Mouse (Mus musculus): Measurements from ENCODE around the gene Poln. TPM values are rescaled to one million over a fixed set of nuclear protein-coding genes. Genes with fewer than 3 reads are reported as not detected.
A peak's percentile ranks its signal among the peaks of the same experiment; 100 is the strongest.

Poln gene
- total RNA-seq, 2 experiments from 2014 or later, result 0.69 to 1.0 TPM

GRCm38 (mm10) chr5:34189521-34189920 lies 20.3 kb upstream of the Poln start:
- no peak for DNase-seq (ENCODE audit: extremely low spot score in 1 of 2, low spot score in 2 of 2)
- intact Hi-C loops (cut with DNase I), result no loop called here

GRCm38 (mm10) chr5:34188856-34189255 lies 19.6 kb upstream of the Poln start:
- intact Hi-C loops (cut with DNase I), result no loop called here
- no peak for DNase-seq (ENCODE audit: extremely low spot score in 1 of 2, low spot score in 2 of 2)

GRCm38 (mm10) chr5:34187601-34188316 lies 18.5 kb upstream of the Poln start, which contains the start of gene Mxd4:
TSS of gene Mxd4 (minus strand) at chr5:34187720.
- intact Hi-C loops (cut with DNase I), result no loop called here
- peak; percentile 99 to 100 for DNase-seq (ENCODE audit: extremely low spot score in 1 of 2, low spot score in 2 of 2)

- intact Hi-C loops (cut with DNase I), result no loop called here
- peak in 1 of 2 experiments; percentile 81 for DNase-seq (ENCODE audit: extremely low spot score in 1 of 2, low spot score in 2 of 2)
Measured at GRCm38 (mm10) chr5:34186961-34187391, 17.7 kb upstream of the Poln start.

- no peak for DNase-seq (ENCODE audit: extremely low spot score in 1 of 2, low spot score in 2 of 2)
- intact Hi-C loops (cut with DNase I), result no loop called here
Measured at GRCm38 (mm10) chr5:34186391-34186790, 17.1 kb upstream of the Poln start.

- intact Hi-C loops (cut with DNase I), result no loop called here
- DNase-seq (ENCODE audit: extremely low spot score in 1 of 2, low spot score in 2 of 2), result no peak
Measured at GRCm38 (mm10) chr5:34185791-34186190, 16.5 kb upstream of the Poln start.

- intact Hi-C loops (cut with DNase I), result no loop called here
- DNase-seq (ENCODE audit: extremely low spot score in 1 of 2, low spot score in 2 of 2), result no peak
Measured at GRCm38 (mm10) chr5:34185051-34185580, 15.9 kb upstream of the Poln start.

- no peak for DNase-seq (ENCODE audit: extremely low spot score in 1 of 2, low spot score in 2 of 2)
- intact Hi-C loops (cut with DNase I), result no loop called here
Measured at GRCm38 (mm10) chr5:34183976-34184375, 14.7 kb upstream of the Poln start.

GRCm38 (mm10) chr5:34183156-34183880 lies 14.1 kb upstream of the Poln start:
- intact Hi-C loops (cut with DNase I), result no loop called here
- peak in 1 of 2 experiments; percentile 72 for DNase-seq (ENCODE audit: extremely low spot score in 1 of 2, low spot score in 2 of 2)

- intact Hi-C loops (cut with DNase I), result no loop called here
- no peak for DNase-seq (ENCODE audit: extremely low spot score in 1 of 2, low spot score in 2 of 2)
Measured at GRCm38 (mm10) chr5:34182486-34182885, 13.2 kb upstream of the Poln start.

- intact Hi-C loops (cut with DNase I), result no loop called here
- DNase-seq (ENCODE audit: extremely low spot score in 1 of 2, low spot score in 2 of 2), result no peak
Measured at GRCm38 (mm10) chr5:34177821-34178220, 8.6 kb upstream of the Poln start.

- intact Hi-C loops (cut with DNase I), result no loop called here
- DNase-seq (ENCODE audit: extremely low spot score in 1 of 2, low spot score in 2 of 2), result no peak
Measured at GRCm38 (mm10) chr5:34177091-34177490, 7.8 kb upstream of the Poln start.

GRCm38 (mm10) chr5:34176691-34177090 lies 7.4 kb upstream of the Poln start:
- no peak for DNase-seq (ENCODE audit: extremely low spot score in 1 of 2, low spot score in 2 of 2)
- intact Hi-C loops (cut with DNase I), result no loop called here

GRCm38 (mm10) chr5:34175403-34175694 lies 6.1 kb upstream of the Poln start:
- DNase-seq (ENCODE audit: extremely low spot score in 1 of 2, low spot score in 2 of 2), result no peak

GRCm38 (mm10) chr5:34174550-34175402 lies 5.5 kb upstream of the Poln start:
- intact Hi-C loops (cut with DNase I), result no loop called here
- DNase-seq (ENCODE audit: extremely low spot score in 1 of 2, low spot score in 2 of 2), result peak in 1 of 2 experiments; percentile 0

More at GRCm38 (mm10) chr5:34175403-34175694, 6.1 kb upstream of the Poln start:
- intact Hi-C loops (cut with DNase I), result no loop called here

- peak in 1 of 2 experiments; percentile 0 for DNase-seq (ENCODE audit: extremely low spot score in 1 of 2, low spot score in 2 of 2)
- intact Hi-C loops (cut with DNase I), result no loop called here
Measured at GRCm38 (mm10) chr5:34174021-34174420, 4.8 kb upstream of the Poln start.

GRCm38 (mm10) chr5:34170726-34171125 lies 1.5 kb upstream of the Poln start:
- intact Hi-C loops (cut with DNase I), result no loop called here
- DNase-seq (ENCODE audit: extremely low spot score in 1 of 2, low spot score in 2 of 2), result peak in 1 of 2 experiments; percentile 65

GRCm38 (mm10) chr5:34169954-34170353 lies 706 bp upstream of the Poln start:
- intact Hi-C loops (cut with DNase I), result no loop called here
- DNase-seq (ENCODE audit: extremely low spot score in 1 of 2, low spot score in 2 of 2), result no peak

- intact Hi-C loops (cut with DNase I), result no loop called here
- no peak for DNase-seq (ENCODE audit: extremely low spot score in 1 of 2, low spot score in 2 of 2)
Measured at GRCm38 (mm10) chr5:34167857-34168256, 1.4 kb downstream of the Poln start.

All from left cerebral cortex, postnatal 10 days (tissue).